Mouse (Mus musculus): ENCODE measurements around the gene Jmy. TPM values are rescaled to one million over a fixed set of nuclear protein-coding genes. Genes with fewer than 3 reads are reported as not detected.
A peak's percentile ranks its signal among the peaks of the same experiment; 100 is the strongest.
"Not testable (repeated sequence)": the region's sequence is repeated elsewhere in the genome, so short reads cannot be mapped to it uniquely, and the experiment has no call there.

Gene Jmy
- 2.3 and 2.9 TPM in 2 replicates for polyA plus RNA-seq (2016; fragmentation: Nextera tagmentation; extraction: Ambion mirVana)

DNA sequence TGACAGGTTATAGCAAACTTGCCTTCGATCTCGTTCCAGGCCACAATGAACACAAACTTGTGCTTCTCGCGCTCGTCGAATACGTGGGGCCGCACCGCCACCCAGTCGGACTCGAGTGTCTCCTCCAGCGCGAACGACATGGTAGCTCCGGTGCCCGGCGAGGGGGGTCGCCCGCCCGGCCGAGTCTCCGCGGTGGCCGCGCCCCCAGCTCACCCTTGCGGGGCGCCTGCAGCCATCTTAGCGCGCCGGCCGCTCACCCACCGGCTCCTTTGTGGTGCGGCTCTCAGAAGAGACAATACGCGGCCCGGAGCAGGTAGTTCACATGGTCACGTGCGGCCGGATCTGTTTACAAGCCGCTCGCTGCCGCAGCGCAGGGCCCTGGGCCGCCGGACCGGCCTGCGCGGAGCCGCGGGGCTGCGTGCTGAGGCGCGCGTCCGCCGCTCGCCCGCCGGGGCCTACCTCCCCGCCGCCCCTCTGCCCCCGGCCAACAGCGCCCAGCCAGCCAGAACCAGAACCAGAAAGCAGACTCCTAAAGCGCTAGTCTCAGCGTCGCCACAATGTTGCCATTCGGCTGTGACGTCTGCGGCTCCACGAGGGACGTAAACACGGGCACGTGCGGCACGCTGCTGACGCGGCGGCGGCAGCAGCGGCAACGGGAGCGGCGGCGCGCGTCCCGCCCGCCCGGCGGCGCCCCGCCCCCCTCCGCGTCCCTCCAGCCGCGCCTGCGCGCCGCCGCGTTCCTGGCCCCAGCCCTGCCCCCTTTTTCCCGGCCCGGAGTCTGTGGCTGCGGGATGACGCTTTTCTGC lies at the start of gene Jmy:
Gene Jmy, minus strand, starts transcription at position 642 of the 806 bp plus-strand sequence.
- Histone ChIP-seq H3K27me3 (ENCODE audit: poor library complexity, severe bottlenecking) (no peaks in the 10 kb centered on the region), H3K9me3 (no peaks in the 10 kb centered on the region), H3K36me3 (replicated peaks) (peaks cover 6% of the 10 kb centered on the region), H3K27ac (peak within 1 kb of the TSS; percentile 95), H3K4me1 (peaks cover 31% of the 10 kb centered on the region), H3K4me3 (peak within 1 kb of the TSS; percentile 91)
- DNase-seq (ENCODE audit: extremely low spot score, low spot score), result peak; percentile 87
- under 1% methylated on average over 105 of the region's 105 CpGs for WGBS

DNA sequence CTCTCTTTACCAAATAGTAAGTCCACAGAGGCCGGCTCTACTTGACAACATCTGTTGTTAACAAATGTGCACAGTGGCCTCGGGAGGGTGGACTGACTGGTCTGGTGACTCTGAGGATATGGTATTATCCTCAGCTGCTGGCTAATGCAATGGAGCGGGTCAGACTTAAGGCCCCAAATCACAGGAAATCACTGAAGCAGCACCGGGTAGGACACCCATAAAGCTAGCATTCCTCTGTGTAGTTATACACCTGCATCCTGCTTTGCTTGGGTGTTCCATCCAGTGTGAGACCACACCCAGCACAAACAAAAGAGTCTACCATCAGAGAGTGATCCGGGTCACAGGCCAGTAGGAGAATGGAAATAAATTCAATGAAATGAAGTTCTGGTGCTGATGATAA lies 48.0 kb upstream of the Jmy start:
- 86% methylated on average over 5 of the region's 5 CpGs for WGBS
- DNase-seq (ENCODE audit: extremely low spot score, low spot score), result no peak
- H3K27ac ChIP-seq, result no peak overlapping the region
- no peaks in the 10 kb centered on the region for H3K36me3 ChIP-seq (replicated peaks)
- H3K9me3 ChIP-seq, result no peaks in the 10 kb centered on the region
- H3K4me3 ChIP-seq, result no peak overlapping the region
- H3K27me3 ChIP-seq (ENCODE audit: poor library complexity, severe bottlenecking), result no peaks in the 10 kb centered on the region
- no peaks in the 10 kb centered on the region for H3K4me1 ChIP-seq

DNA sequence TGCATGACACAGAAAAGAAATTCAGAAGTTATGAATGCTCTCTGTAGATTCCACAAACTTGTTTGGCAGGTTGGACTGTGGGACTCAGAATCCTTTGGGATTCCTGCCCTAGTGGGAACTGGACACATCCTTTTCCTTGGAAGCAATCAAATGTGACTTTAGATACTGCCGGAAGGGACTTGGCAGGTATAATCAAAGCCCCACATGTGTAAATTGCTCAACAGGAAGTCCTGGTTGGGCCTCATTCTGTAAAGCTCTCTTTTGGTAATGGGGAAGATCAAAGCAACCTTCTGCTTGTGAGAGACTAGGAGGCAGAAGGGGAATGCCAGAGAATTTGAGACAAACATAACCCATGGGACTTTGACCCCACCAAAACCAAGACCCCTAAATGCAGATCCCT lies 46.4 kb upstream of the Jmy start:
- 77% methylated on average over 1 of the region's 1 CpGs for WGBS
- Histone ChIP-seq H3K27ac (no peak overlapping the region), H3K4me3 (no peak overlapping the region), H3K4me1 (no peaks in the 10 kb centered on the region), H3K9me3 (no peaks in the 10 kb centered on the region), H3K36me3 (replicated peaks) (no peaks in the 10 kb centered on the region), H3K27me3 (ENCODE audit: poor library complexity, severe bottlenecking) (no peaks in the 10 kb centered on the region)
- DNase-seq (ENCODE audit: extremely low spot score, low spot score), result no peak

DNA sequence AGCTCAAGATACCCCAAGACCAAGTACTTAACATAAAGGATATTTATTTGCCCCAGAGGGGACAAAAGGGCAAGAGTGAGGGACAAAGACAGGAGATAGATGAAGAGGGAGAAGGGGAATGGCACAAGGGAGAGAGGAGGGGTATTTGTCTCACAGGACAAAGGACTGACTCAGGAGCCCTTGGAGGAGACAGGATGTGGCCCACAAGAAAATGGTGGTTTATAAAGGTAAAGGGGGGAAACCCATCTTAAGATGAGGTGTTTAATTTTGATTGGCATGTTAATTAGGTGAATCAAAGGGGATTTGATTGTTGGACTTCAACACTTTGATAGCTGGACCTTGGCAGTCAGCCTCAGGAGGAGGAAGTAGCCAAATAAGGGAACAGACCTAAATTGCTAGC lies 44.7 kb upstream of the Jmy start:
- no peaks in the 10 kb centered on the region for H3K9me3 ChIP-seq
- H3K4me1 ChIP-seq, result no peaks in the 10 kb centered on the region
- no peak overlapping the region for H3K27ac ChIP-seq
- H3K4me3 ChIP-seq, result no peak overlapping the region
- H3K27me3 ChIP-seq (ENCODE audit: poor library complexity, severe bottlenecking), result no peaks in the 10 kb centered on the region
- no peak for DNase-seq (ENCODE audit: extremely low spot score, low spot score)
- H3K36me3 ChIP-seq (replicated peaks), result no peaks in the 10 kb centered on the region

DNA sequence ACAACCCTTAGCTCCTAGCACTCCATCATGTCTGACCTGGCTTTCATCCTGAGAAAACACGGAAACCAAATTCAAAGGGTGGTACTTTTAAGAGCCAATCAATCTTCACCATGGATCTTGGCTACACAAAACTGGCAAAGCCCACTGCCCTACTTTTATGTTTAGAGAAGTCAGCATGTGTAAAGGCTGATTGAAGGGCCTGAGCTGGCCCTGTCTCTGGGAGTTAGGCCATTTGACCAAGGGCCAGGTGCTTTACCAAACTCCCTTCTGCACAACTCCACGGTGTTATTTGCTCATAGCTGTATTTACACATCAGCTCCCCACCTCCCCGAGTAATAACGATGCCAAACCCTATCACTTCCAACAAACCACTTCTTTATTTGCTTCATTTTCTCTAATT lies 39.7 kb upstream of the Jmy start:
- no peaks in the 10 kb centered on the region for H3K27me3 ChIP-seq (ENCODE audit: poor library complexity, severe bottlenecking)
- no peak for DNase-seq (ENCODE audit: extremely low spot score, low spot score)
- H3K4me1 ChIP-seq, result no peaks in the 10 kb centered on the region
- WGBS, result 90% methylated on average over 4 of the region's 4 CpGs
- H3K36me3 ChIP-seq (replicated peaks), result no peaks in the 10 kb centered on the region
- H3K9me3 ChIP-seq, result no peaks in the 10 kb centered on the region
- no peak overlapping the region for H3K27ac ChIP-seq
- H3K4me3 ChIP-seq, result no peak overlapping the region

DNA sequence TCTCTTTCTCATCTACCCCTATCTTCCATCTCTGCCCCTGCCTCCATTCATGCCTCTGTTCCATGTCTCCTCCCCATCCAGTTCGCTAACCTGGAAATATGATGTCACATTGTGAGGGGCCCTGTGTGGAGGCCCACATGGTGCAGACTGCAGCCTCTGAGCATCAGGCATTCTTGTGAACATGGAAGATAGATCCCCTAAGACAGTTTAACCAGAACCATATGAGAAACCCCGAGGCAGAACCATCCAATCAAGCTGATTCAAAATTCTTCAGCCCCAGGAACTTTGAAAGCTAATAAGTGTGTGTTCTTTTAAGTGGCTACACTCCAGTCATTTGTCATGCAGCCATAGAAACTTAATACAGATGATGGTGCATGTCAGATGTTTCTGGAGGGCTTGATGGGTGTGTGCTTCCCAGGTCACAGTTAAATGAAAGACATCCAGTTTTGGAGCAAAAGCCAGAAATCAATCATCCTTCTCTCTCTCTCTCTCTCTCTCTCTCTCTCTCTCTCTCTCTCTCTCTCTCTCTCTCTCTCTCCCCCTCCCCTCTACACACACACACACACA lies 19.2 kb upstream of the Jmy start:
- Histone ChIP-seq H3K9me3 (no peaks in the 10 kb centered on the region), H3K4me3 (no peak overlapping the region), H3K27ac (no peak overlapping the region), H3K4me1 (peaks cover 8% of the 10 kb centered on the region), H3K27me3 (ENCODE audit: poor library complexity, severe bottlenecking) (no peaks in the 10 kb centered on the region), H3K36me3 (replicated peaks) (no peaks in the 10 kb centered on the region)
- WGBS, result 69% methylated on average over 2 of the region's 2 CpGs
- no peak for DNase-seq (ENCODE audit: extremely low spot score, low spot score)

DNA sequence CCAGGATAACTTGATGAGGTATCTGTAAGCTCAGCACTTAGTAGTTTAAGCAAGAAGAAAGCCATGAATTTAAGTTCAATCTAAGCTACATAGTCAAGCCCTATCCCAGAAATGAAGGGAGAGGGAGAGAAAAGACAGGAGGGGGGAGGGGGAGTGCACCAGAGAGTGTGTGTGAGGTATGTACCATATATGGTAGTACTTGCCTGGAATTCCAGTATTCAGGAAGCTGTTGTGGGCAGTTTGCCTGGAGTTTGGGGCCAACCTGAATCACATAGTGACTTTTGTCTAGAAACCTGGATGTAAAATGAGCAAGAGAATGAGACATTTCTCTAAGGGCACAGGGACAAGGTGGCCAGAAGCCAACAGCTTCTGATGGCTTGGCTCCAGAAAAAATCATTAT lies 17.6 kb upstream of the Jmy start:
- no peak for DNase-seq (ENCODE audit: extremely low spot score, low spot score)
- no peaks in the 10 kb centered on the region for H3K27me3 ChIP-seq (ENCODE audit: poor library complexity, severe bottlenecking)
- H3K27ac ChIP-seq, result no peak overlapping the region
- no peak overlapping the region for H3K4me3 ChIP-seq
- H3K9me3 ChIP-seq, result no peaks in the 10 kb centered on the region
- no peaks in the 10 kb centered on the region for H3K36me3 ChIP-seq (replicated peaks)
- H3K4me1 ChIP-seq, result peaks cover 8% of the 10 kb centered on the region

DNA sequence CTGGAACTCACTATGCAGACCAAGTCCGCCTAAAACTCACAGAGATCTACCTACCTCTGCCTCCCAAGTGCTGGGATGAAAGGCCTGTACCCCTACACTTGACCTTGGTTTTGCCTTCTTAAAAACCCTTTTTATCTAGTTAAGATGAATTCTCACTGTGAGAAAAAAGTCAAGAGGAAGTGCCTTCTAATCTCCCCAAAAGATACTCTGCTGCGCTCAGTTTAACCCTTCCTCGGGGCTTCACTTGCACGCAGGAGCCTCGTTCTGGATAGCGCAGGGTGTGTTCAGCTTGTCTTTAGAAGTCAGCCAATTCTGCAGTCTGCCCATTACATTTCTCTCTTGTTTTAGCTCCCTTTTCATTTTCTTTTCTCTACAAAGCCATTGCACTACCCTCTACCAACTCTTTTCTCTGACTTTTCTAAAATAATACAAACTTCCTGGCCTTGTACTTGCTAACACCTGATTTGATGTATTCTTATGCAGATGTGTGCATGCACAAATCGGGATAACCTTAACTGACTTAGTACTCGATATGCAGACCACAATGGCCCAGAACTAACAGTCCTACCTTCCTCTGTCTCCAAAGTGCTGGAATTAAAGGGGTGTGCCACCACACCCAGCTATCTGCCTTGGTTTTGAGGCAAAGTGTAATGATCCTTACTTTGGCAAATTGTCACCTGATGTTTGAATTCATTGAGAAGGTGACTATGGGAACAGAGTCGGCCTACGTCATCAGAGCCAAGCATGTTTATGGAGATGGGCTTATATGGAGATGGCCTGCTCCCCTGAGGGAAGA lies 14.6 kb upstream of the Jmy start:
- H3K27me3 ChIP-seq (ENCODE audit: poor library complexity, severe bottlenecking), result no peaks in the 10 kb centered on the region
- H3K9me3 ChIP-seq, result no peaks in the 10 kb centered on the region
- WGBS, result 88% methylated on average over 10 of the region's 10 CpGs
- no peak for DNase-seq (ENCODE audit: extremely low spot score, low spot score)
- no peak overlapping the region for H3K4me3 ChIP-seq
- H3K27ac ChIP-seq, result no peak overlapping the region
- H3K4me1 ChIP-seq, result peaks cover 6% of the 10 kb centered on the region; the same call in 1 of the 2 replicates
- H3K36me3 ChIP-seq (replicated peaks), result no peaks in the 10 kb centered on the region

DNA sequence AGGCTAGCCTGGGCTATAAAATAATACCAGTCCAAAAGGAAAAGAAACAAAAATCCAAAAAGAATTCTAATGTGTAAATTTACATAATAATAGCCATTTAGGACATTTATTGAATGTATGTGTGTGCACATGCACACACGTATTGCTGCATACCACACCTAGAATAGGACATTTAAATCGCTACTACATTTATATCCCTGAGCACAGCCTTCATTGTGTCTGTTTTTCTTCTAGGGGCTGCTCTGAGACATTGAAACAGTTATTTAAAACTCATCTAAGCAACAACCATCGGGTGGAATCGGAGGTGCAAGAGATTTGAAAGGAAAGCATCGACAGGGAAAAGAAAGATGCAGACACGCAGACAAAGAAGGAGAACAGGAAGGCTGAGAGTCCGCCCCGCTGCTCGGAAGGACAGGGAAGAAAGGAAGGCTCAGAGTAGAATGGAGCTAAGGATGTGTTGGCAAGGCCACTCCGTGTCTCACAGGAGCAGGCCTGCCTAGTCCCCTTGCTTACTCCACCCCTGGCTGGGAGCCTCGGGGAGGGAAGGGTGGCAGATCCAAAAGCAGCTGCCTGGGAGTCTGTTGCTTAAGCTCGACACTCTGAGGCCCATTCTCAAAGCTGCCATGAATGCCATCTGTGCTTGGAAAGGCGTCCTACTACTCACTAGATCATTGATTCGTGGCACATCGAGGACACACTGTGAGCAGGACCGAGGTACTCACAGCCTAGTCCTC lies 11.0 kb upstream of the Jmy start:
- H3K36me3 ChIP-seq (replicated peaks), result no peaks in the 10 kb centered on the region
- no peak for DNase-seq (ENCODE audit: extremely low spot score, low spot score)
- 62% methylated on average over 16 of the region's 16 CpGs for WGBS
- no peaks in the 10 kb centered on the region for H3K27me3 ChIP-seq (ENCODE audit: poor library complexity, severe bottlenecking)
- no peak overlapping the region for H3K4me3 ChIP-seq
- no peaks in the 10 kb centered on the region for H3K9me3 ChIP-seq
- H3K27ac ChIP-seq, result peak overlapping the region; percentile 40; the same call in 1 of the 2 replicates
- H3K4me1 ChIP-seq, result peaks cover 8% of the 10 kb centered on the region; the same call in 1 of the 2 replicates

DNA sequence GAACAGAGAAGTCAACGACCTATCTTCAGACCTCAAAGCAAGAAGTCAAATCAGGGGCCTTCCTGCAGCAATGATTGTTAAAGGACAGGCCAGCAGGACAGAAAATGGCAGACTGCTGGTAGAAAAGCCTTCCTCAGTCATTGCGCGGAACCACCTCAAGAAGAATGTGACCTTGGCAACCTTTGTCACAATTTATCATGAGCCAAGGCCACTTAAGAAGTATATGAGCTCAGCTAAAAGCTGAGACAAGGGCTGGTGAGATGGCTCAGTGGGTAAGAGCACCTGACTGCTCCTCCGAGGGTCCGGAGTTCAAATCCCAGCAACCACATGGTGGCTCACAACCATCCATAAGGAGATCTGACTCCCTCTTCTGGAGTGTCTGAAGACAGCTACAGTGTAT lies 7.3 kb upstream of the Jmy start:
- H3K36me3 ChIP-seq (replicated peaks); H3K4me3 ChIP-seq; H3K27ac ChIP-seq; H3K4me1 ChIP-seq; DNase-seq (ENCODE audit: extremely low spot score, low spot score); H3K27me3 ChIP-seq (ENCODE audit: poor library complexity, severe bottlenecking); H3K9me3 ChIP-seq: not testable (repeated sequence)
- WGBS, result 92% methylated on average over 5 of the region's 5 CpGs

DNA sequence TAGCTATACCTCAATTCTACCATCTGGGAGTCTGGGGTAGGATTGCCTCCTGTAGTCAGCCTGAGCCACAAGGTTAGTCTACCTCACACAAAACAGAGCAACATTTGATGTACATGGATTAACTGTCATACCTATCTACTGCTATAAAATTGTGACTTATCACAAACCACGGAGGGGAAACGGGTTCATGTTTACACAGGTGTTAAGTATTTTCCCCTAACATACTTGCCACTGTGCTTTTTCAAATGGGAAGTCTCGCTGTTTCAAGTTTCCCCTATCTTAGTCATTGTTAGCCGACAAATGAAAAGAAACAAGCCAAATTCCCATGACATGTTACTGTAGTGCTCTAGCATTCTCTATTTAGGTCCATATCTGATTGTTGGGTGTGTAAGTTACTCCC lies 2.1 kb upstream of the Jmy start:
- Histone ChIP-seq H3K4me3 (no peak overlapping the region), H3K4me1 (peaks cover 21% of the 10 kb centered on the region), H3K36me3 (replicated peaks) (no peaks in the 10 kb centered on the region), H3K27me3 (ENCODE audit: poor library complexity, severe bottlenecking) (no peaks in the 10 kb centered on the region), H3K9me3 (no peaks in the 10 kb centered on the region), H3K27ac (no peak overlapping the region)
- 66% methylated on average over 4 of the region's 4 CpGs for WGBS
- no peak for DNase-seq (ENCODE audit: extremely low spot score, low spot score)

DNA sequence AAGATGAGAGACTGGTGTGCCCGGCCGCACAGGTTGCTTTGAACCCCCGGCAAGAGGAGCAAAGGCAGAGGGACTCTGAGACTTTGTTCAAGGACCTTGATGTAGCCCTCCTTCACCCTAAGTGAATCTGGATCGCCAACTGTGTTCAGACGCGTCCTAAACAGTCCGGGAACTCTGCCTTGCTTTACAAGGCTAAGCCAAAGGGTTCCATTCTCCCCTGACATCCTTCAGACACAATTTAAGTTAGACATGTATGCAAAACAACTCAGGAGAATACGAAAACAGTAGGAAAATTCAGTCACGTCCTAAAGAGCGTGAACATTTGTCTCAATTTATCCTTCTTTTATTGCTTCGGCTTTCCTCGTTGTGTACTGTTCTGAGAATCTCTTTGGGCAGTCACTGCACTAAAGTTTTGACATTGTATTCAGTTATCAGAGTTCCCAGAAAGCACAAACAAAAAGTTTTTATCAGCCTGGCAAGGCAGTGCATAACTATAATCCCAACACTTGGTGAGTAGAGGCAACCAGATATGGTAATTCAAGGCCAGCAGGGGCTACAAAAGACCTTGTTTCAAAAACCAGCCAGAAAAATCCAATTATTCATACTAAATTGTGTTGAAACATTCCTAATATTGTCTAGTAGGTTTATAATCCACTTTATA lies 495 bp upstream of the Jmy start:
- H3K27ac ChIP-seq, result peak overlapping the region; percentile 95
- DNase-seq (ENCODE audit: extremely low spot score, low spot score), result no peak
- WGBS, result 14% methylated on average over 12 of the region's 12 CpGs
- no peaks in the 10 kb centered on the region for H3K36me3 ChIP-seq (replicated peaks)
- no peaks in the 10 kb centered on the region for H3K9me3 ChIP-seq
- no peaks in the 10 kb centered on the region for H3K27me3 ChIP-seq (ENCODE audit: poor library complexity, severe bottlenecking)
- peaks cover 31% of the 10 kb centered on the region for H3K4me1 ChIP-seq
- peak overlapping the region; percentile 91 for H3K4me3 ChIP-seq

Data from forebrain, embryonic 10.5 days (tissue).